Mouse (Mus musculus) midbrain, postnatal 0 days (tissue): Measurements from ENCODE around the gene Ppp1r26. TPM values are rescaled to one million over a fixed set of nuclear protein-coding genes. Genes with fewer than 3 reads are reported as not detected.
A peak's percentile ranks its signal among the peaks of the same experiment; 100 is the strongest.

Source experiments
- ATAC-seq: fragments of 200-750 bp; cut with Nextera tagmentation; 2 replicates; pipeline ENCODE4 v1.8.0; 2017; ENCODE audit warnings: moderate number of reproducible peaks, mild to moderate bottlenecking, moderate TSS enrichment, moderate library complexity; ENCODE audit not compliant: low FRiP score
- DNase-seq: peaks from one replicate; pipeline ENCODE4 v3.0.0-alpha.2; 2015; ENCODE audit warnings: low spot score
- H3K27ac ChIP-seq: fragments of 300-500 bp; sonication (generic); 2 replicates; pipeline ENCODE4 v1.5.1; 2014; ENCODE audit warnings: low read depth, mild to moderate bottlenecking, low read length, mixed read lengths
- H3K27me3 ChIP-seq: fragments of 300-500 bp; sonication (generic); 2 replicates; pipeline ENCODE4 v1.6.1; 2014; ENCODE audit warnings: low read length, control low read depth, mixed read lengths; ENCODE audit not compliant: insufficient read depth
- H3K36me3 ChIP-seq: fragments of 300-500 bp; sonication (generic); 2 replicates; pipeline ENCODE4 v1.6.1; 2014; ENCODE audit warnings: low read length, control low read depth, mixed read lengths; ENCODE audit not compliant: insufficient read depth
- H3K4me1 ChIP-seq: fragments of 300-500 bp; sonication (generic); 2 replicates; pipeline ENCODE4 v1.6.1; 2014; ENCODE audit warnings: mild to moderate bottlenecking, control low read depth, antibody characterized with exemption, low read length, mixed read lengths; ENCODE audit not compliant: insufficient read depth
- H3K4me2 ChIP-seq: fragments of 300-500 bp; sonication (generic); 2 replicates; pipeline ENCODE4 v1.6.1; 2014; ENCODE audit warnings: low read depth, mild to moderate bottlenecking, low read length, mixed read lengths; ENCODE audit not compliant: poor library complexity, severe bottlenecking
- H3K4me3 ChIP-seq: fragments of 300-500 bp; sonication (generic); 2 replicates; pipeline ENCODE4 v1.5.1; 2014; ENCODE audit warnings: low read depth, mild to moderate bottlenecking, low read length, moderate library complexity
- H3K9ac ChIP-seq: fragments of 300-500 bp; sonication (generic); replicated peaks from 2 replicates; pipeline ENCODE4 v1.6.1; 2014; ENCODE audit warnings: mild to moderate bottlenecking, low read length, moderate library complexity, mixed read lengths; ENCODE audit not compliant: poor library complexity, severe bottlenecking
- H3K9me3 ChIP-seq: fragments of 300-500 bp; sonication (generic); 2 replicates; pipeline ENCODE4 v1.6.1; 2016; ENCODE audit warnings: low read length, control low read depth
- CTCF ChIP-seq: IDR thresholded peaks from 2 replicates; pipeline ENCODE4 v1.5.1; 2016; ENCODE audit warnings: antibody characterized with exemption, mild to moderate bottlenecking
- WGBS: fragments of 180-500 bp; shearing (Covaris S2); extraction: QIAGEN DNeasy Blood & Tissue Kit; methylation state at CpG from one replicate; pipeline ENCODE4 v1.1.7; 2014; 5-methylcytosine and 5-hydroxymethylcytosine counted together
- polyA plus RNA-seq: library from polyadenylated mRNA; unstranded; fragments of >200 nt; fragmentation: Nextera tagmentation; extraction: Ambion mirVana; gene quantifications from 2 replicates; pipeline ENCODE4 v1.2.1, GENCODE M21; 2015
- total RNA-seq: library from RNA; depleted of rRNA; stranded (reverse); fragments of >200 nt; gene quantifications from 2 replicates; pipeline ENCODE4 v1.2.3, GENCODE M21; 2014

Ppp1r26 gene
- total and polyA plus RNA-seq, 2 experiments from 2014 or later, result 17.5 to 54.5 TPM

GRCm38 (mm10) chr2:28430846-28431245 lies 15.8 kb upstream of the Ppp1r26 start:
- Histone ChIP-seq H3K9ac (no peak overlapping the region), H3K4me1 (no peaks in the 10 kb centered on the region), H3K36me3 (no peaks in the 10 kb centered on the region), H3K4me2 (no peak overlapping the region), H3K27ac (no peak overlapping the region), H3K9me3 (no peaks in the 10 kb centered on the region), H3K4me3 (no peak overlapping the region), H3K27me3 (no peaks in the 10 kb centered on the region)
- ATAC-seq (no peak), DNase-seq (no peak)
- TF ChIP-seq CTCF, result no peak
- WGBS, result 68% methylated on average over 6 of the region's 6 CpGs

DNA sequence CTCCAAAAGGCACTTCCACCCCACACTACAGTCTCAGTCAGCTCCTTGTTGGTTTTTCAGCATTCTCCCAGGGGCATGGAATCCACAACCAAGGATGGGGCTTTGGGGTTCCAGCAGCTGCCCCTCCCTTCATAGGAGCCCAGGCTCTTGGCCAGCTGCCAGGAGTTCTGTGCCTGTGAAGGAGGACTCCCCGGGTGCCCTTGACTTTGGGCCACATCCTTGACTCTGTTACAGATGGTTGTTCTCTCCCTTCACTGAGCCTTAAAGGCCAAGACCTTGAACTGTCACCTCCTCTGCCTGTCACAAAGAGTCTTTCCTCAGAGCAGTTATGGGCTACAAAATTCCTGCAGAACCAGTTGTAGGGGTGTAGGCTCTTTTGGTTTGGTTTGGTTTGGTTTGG lies 13.8 kb upstream of the Ppp1r26 start:
- Histone ChIP-seq H3K9me3 (no peaks in the 10 kb centered on the region), H3K9ac (no peak overlapping the region), H3K27me3 (no peaks in the 10 kb centered on the region), H3K4me3 (no peak overlapping the region), H3K27ac (no peak overlapping the region), H3K4me1 (no peaks in the 10 kb centered on the region), H3K36me3 (no peaks in the 10 kb centered on the region), H3K4me2 (no peak overlapping the region)
- DNase-seq (no peak), ATAC-seq (no peak)
- no peak for TF ChIP-seq CTCF
- WGBS, result 30% methylated on average over 1 of the region's 1 CpGs

DNA sequence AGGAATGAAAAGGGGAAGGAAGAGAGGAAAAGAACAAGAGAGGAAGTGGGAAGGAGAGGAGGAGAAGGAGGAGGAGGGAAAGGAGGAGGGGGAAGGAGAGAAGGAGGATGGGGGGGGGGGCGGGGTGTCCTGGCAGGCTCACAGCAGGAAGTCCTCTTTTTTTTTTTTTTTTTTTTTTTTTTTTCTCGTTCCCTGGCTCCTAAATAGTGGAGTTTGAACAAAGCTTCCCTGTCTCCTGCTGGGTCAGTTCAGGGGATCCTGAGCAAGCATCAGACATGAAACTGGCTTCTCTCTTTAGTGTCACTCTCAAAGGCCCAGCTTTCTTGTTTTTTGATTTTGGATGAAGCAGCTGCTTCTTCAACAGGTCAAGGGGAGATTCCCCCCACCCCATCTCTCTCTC lies 13.1 kb upstream of the Ppp1r26 start:
- WGBS, result no CpG with 5 or more reads among the region's 2 CpGs
- H3K9ac ChIP-seq, result no peak overlapping the region
- no peak overlapping the region for H3K4me2 ChIP-seq
- H3K4me1 ChIP-seq, result no peaks in the 10 kb centered on the region
- H3K4me3 ChIP-seq, result no peak overlapping the region
- no peaks in the 10 kb centered on the region for H3K27me3 ChIP-seq
- no peak for DNase-seq
- H3K27ac ChIP-seq, result no peak overlapping the region
- TF ChIP-seq CTCF, result no peak
- H3K36me3 ChIP-seq, result no peaks in the 10 kb centered on the region
- no peaks in the 10 kb centered on the region for H3K9me3 ChIP-seq
- ATAC-seq, result no peak

GRCm38 (mm10) chr2:28435401-28435800 lies 11.2 kb upstream of the Ppp1r26 start:
- no peaks in the 10 kb centered on the region for H3K27me3 ChIP-seq
- H3K9me3 ChIP-seq, result no peaks in the 10 kb centered on the region
- DNase-seq, result no peak
- H3K9ac ChIP-seq, result no peak overlapping the region
- no peak overlapping the region for H3K4me2 ChIP-seq
- H3K27ac ChIP-seq, result no peak overlapping the region
- no peak for TF ChIP-seq CTCF
- no peaks in the 10 kb centered on the region for H3K4me1 ChIP-seq
- WGBS, result 90% methylated on average over 11 of the region's 11 CpGs
- no peaks in the 10 kb centered on the region for H3K36me3 ChIP-seq
- no peak for ATAC-seq
- H3K4me3 ChIP-seq, result no peak overlapping the region

- H3K4me3 ChIP-seq, result no peak overlapping the region
- H3K9ac ChIP-seq, result no peak overlapping the region
- H3K27ac ChIP-seq, result no peak overlapping the region
- TF ChIP-seq CTCF, result no peak
- H3K4me2 ChIP-seq, result no peak overlapping the region
- no peaks in the 10 kb centered on the region for H3K27me3 ChIP-seq
- ATAC-seq (no peak), DNase-seq (no peak)
- H3K4me1 ChIP-seq, result no peaks in the 10 kb centered on the region
- H3K36me3 ChIP-seq, result no peaks in the 10 kb centered on the region
- WGBS, result 74% methylated on average over 6 of the region's 6 CpGs
- H3K9me3 ChIP-seq, result no peaks in the 10 kb centered on the region
Measured at GRCm38 (mm10) chr2:28440842-28441241, 5.8 kb upstream of the Ppp1r26 start.

- ATAC-seq (no peak), DNase-seq (no peak)
- H3K36me3 ChIP-seq, result peaks cover 3% of the 10 kb centered on the region; the same call in 1 of the 2 replicates
- no peak for TF ChIP-seq CTCF
- H3K9ac ChIP-seq, result no peak overlapping the region
- no peak overlapping the region for H3K4me2 ChIP-seq
- H3K27me3 ChIP-seq, result no peaks in the 10 kb centered on the region
- 84% methylated on average over 4 of the region's 4 CpGs for WGBS
- H3K4me3 ChIP-seq, result no peak overlapping the region
- H3K9me3 ChIP-seq, result no peaks in the 10 kb centered on the region
- H3K4me1 ChIP-seq, result peaks cover 4% of the 10 kb centered on the region
- no peak overlapping the region for H3K27ac ChIP-seq
Measured at GRCm38 (mm10) chr2:28445082-28445481, 1.5 kb upstream of the Ppp1r26 start.

DNA sequence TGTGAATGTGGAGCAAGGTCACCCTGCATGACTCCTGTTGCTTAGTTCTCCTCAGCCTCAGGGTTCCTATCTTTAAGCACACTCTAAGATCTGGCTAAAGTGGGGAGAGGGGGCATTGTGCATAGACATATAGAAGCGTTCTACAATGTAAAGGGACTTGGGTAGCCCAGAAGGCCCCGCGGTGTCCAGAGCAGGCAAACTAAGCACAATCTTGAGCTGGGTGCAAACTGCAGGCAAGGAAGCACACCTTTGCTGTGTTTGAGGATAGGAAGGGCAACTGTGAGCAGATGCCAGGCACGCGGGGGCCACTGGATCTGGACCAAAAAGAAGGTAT lies 452 bp upstream of the Ppp1r26 start:
- peak overlapping the region; percentile 90 for H3K27ac ChIP-seq
- 4% methylated on average over 5 of the region's 5 CpGs for WGBS
- peak overlapping the region; percentile 93 for H3K4me2 ChIP-seq
- ATAC-seq, result 0 out of 2 replicates have a peak, but pooled peaks have one; percentile 2
- DNase-seq, result no peak
- H3K4me3 ChIP-seq, result peak overlapping the region; percentile 76
- H3K4me1 ChIP-seq, result peaks cover 4% of the 10 kb centered on the region
- H3K27me3 ChIP-seq, result no peaks in the 10 kb centered on the region
- TF ChIP-seq CTCF, result no peak
- H3K36me3 ChIP-seq, result peaks cover 13% of the 10 kb centered on the region; the same call in 1 of the 2 replicates
- H3K9ac ChIP-seq, result peak overlapping the region; percentile 86
- H3K9me3 ChIP-seq, result no peaks in the 10 kb centered on the region
